Mouse (Mus musculus) heart, embryonic 12.5 days (tissue): ENCODE data around the gene Gpx5. TPM values are rescaled to one million over a fixed set of nuclear protein-coding genes. Genes with fewer than 3 reads are reported as not detected.
"Not testable (repeated sequence)": the region's sequence is repeated elsewhere in the genome, so short reads cannot be mapped to it uniquely, and the experiment has no call there.

Experiments
- ATAC-seq: fragments of 200-750 bp; cut with Nextera tagmentation; 2 replicates; pipeline ENCODE4 v1.8.0; 2017; ENCODE audit warnings: moderate TSS enrichment, moderate library complexity; ENCODE audit not compliant: insufficient number of reproducible peaks, low FRiP score
- H3K27ac ChIP-seq: fragments of 300-500 bp; sonication (generic); 2 replicates; pipeline ENCODE4 v1.5.1; 2016; ENCODE audit warnings: mild to moderate bottlenecking, moderate library complexity; ENCODE audit not compliant: poor library complexity, severe bottlenecking
- H3K27me3 ChIP-seq: fragments of 300-500 bp; sonication (generic); replicated peaks from 2 replicates; pipeline ENCODE4 v1.6.1; 2016; ENCODE audit warnings: mild to moderate bottlenecking, moderate library complexity
- H3K36me3 ChIP-seq: fragments of 300-500 bp; sonication (generic); 2 replicates; pipeline ENCODE4 v1.6.1; 2016; ENCODE audit warnings: mild to moderate bottlenecking, moderate library complexity
- H3K4me1 ChIP-seq: fragments of 300-500 bp; sonication (generic); replicated peaks from 2 replicates; pipeline ENCODE4 v1.6.1; 2016; ENCODE audit warnings: mild to moderate bottlenecking
- H3K4me2 ChIP-seq: fragments of 300-500 bp; sonication (generic); 2 replicates; pipeline ENCODE4 v1.6.1; 2016; ENCODE audit warnings: mild to moderate bottlenecking, moderate library complexity
- H3K4me3 ChIP-seq: fragments of 300-500 bp; sonication (generic); 2 replicates; pipeline ENCODE4 v1.5.1; 2016; ENCODE audit warnings: mild to moderate bottlenecking
- H3K9ac ChIP-seq: fragments of 300-500 bp; sonication (generic); 2 replicates; pipeline ENCODE4 v1.6.1; 2016; ENCODE audit warnings: mild to moderate bottlenecking, moderate library complexity
- H3K9me3 ChIP-seq: fragments of 300-500 bp; sonication (generic); replicated peaks from 2 replicates; pipeline ENCODE4 v1.6.1; 2016; ENCODE audit warnings: mild to moderate bottlenecking, moderate library complexity
- WGBS: fragments of 180-500 bp; shearing (Covaris S2); methylation state at CpG from one replicate; pipeline ENCODE4 v1.1.7; 2016; 5-methylcytosine and 5-hydroxymethylcytosine counted together
- polyA plus RNA-seq: library from polyadenylated mRNA; unstranded; fragments of >200 nt; fragmentation: Nextera tagmentation; extraction: Ambion mirVana; gene quantifications from 2 replicates; pipeline ENCODE4 v1.2.1, GENCODE M21; 2016

Gene Gpx5
- polyA plus RNA-seq, 1 experiment from 2014 or later: not detected

- no peak overlapping the region for H3K4me3 ChIP-seq
- WGBS: 33% methylated on average over 9 of the region's 9 CpGs
Measured at GRCm38 (mm10) chr13:21250074-21250681, 42.4 kb downstream of the Gpx5 start.

GRCm38 (mm10) chr13:21249022-21249421, 43.5 kb downstream of the Gpx5 start:
- no peaks in the 10 kb centered on the region for H3K4me1 ChIP-seq
- ATAC-seq: no peak
- no peak overlapping the region for H3K27ac ChIP-seq
- no peaks in the 10 kb centered on the region for H3K9me3 ChIP-seq
- 23% methylated on average over 4 of the region's 4 CpGs for WGBS
- H3K4me3 ChIP-seq: no peak overlapping the region
- H3K27me3 ChIP-seq: peaks cover 4% of the 10 kb centered on the region; the same call in 1 of the 2 replicates
- no peak overlapping the region for H3K4me2 ChIP-seq
- H3K36me3 ChIP-seq: no peaks in the 10 kb centered on the region
- H3K9ac ChIP-seq: no peak overlapping the region

More at GRCm38 (mm10) chr13:21250074-21250681, 42.4 kb downstream of the Gpx5 start:
- Histone ChIP-seq H3K9ac (no peak overlapping the region), H3K36me3 (no peaks in the 10 kb centered on the region), H3K27me3 (peaks cover 4% of the 10 kb centered on the region), H3K27ac (no peak overlapping the region), H3K4me1 (no peaks in the 10 kb centered on the region), H3K4me2 (no peak overlapping the region), H3K9me3 (no peaks in the 10 kb centered on the region)
- ATAC-seq: no peak

GRCm38 (mm10) chr13:21246276-21246675, 46.3 kb downstream of the Gpx5 start:
- ATAC-seq: no peak
- 77% methylated on average over 2 of the region's 2 CpGs for WGBS

DNA sequence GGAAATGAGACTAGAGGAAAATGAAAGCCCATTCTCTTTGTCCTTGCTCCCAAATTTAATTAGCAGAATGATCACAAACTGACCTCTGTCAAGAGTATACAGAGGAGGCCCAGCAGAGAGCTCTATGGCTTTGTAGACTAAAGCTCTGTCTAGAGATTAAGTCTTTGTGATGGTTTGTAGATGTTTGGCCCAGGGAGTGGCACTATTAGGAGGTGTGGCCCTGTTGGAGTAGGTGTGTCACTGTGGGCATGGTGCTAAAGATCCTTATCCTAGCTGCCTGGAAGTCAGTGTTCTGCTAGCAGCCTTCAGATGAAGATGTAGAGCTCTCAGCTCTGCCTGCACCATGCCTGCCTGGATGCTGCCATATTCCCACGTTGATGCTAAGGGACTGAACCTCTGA, 47.6 kb downstream of the Gpx5 start:
- not testable (repeated sequence) for H3K4me2 ChIP-seq, H3K27ac ChIP-seq, H3K9me3 ChIP-seq, H3K27me3 ChIP-seq, H3K9ac ChIP-seq, ATAC-seq, H3K36me3 ChIP-seq, H3K4me3 ChIP-seq
- peaks cover 12% of the 10 kb centered on the region; the same call in 1 of the 2 replicates for H3K4me1 ChIP-seq
- 37% methylated on average over 1 of the region's 1 CpGs for WGBS

More at GRCm38 (mm10) chr13:21246276-21246675, 46.3 kb downstream of the Gpx5 start:
- no peak overlapping the region for H3K4me2 ChIP-seq
- no peak overlapping the region for H3K27ac ChIP-seq
- H3K27me3 ChIP-seq: peaks cover 6% of the 10 kb centered on the region; the same call in 1 of the 2 replicates
- no peak overlapping the region for H3K4me3 ChIP-seq
- H3K4me1 ChIP-seq: peaks cover 12% of the 10 kb centered on the region; the same call in 1 of the 2 replicates
- H3K9me3 ChIP-seq: no peaks in the 10 kb centered on the region
- no peaks in the 10 kb centered on the region for H3K36me3 ChIP-seq
- no peak overlapping the region for H3K9ac ChIP-seq

DNA sequence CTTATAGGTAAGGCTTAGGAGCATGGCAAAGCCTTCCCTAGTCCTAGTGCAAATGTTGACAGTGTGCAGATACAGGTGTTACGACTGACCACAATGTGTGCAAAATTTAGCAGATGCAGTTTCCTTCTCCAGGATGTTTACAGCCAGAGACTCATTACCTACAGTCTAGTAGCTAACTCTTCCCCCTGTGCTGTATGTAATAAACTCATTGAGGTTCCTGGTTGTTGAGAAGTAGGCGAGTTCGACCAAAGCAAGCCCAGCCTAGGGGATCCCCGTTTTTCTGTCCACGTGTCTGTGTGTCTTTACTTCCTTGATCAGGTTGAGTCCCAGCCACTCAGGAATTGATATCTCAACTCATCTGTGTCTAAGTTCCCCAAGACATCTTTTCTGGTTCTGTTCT, 48.4 kb downstream of the Gpx5 start:
- H3K4me1 ChIP-seq: peaks cover 12% of the 10 kb centered on the region; the same call in 1 of the 2 replicates
- ATAC-seq: no peak
- H3K4me3 ChIP-seq: no peak overlapping the region
- no peak overlapping the region for H3K4me2 ChIP-seq
- 76% methylated on average over 5 of the region's 5 CpGs for WGBS
- H3K9me3 ChIP-seq: no peaks in the 10 kb centered on the region
- H3K27me3 ChIP-seq: peaks cover 6% of the 10 kb centered on the region; the same call in 1 of the 2 replicates
- H3K36me3 ChIP-seq: no peaks in the 10 kb centered on the region
- no peak overlapping the region for H3K9ac ChIP-seq
- no peak overlapping the region for H3K27ac ChIP-seq

DNA sequence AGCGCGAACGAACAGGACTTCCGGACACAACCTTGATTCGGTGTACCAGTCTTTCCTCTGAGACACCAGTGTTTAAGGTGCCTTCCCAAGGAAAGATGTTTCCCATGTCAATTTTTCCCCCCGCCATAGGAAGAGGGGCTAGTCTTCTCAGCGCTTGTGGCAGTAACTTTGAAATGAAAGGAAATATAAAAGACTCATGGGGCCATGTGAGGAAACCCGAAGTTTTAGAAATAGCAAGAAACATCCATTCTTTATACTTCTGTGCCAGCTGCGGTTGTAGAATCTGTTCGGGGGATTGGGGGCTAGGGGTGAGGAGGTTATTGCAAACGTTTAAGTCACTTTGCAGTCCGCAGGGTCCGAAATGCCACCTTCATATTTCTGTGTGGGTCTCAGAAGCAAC, 49.3 kb downstream of the Gpx5 start:
- Histone ChIP-seq H3K27ac (no peak overlapping the region), H3K9me3 (0 out of 2 replicates have a peak, but pooled peaks cover 4% of the 10 kb centered on the region), H3K4me1 (peaks cover 12% of the 10 kb centered on the region; the same call in 1 of the 2 replicates), H3K27me3 (peaks cover 6% of the 10 kb centered on the region; the same call in 1 of the 2 replicates), H3K4me3 (peak overlapping the region; percentile 48), H3K9ac (peak overlapping the region; percentile 56; the same call in 1 of the 2 replicates), H3K36me3 (no peaks in the 10 kb centered on the region), H3K4me2 (peak overlapping the region; percentile 77)
- no peak for ATAC-seq
- WGBS: 15% methylated on average over 13 of the region's 13 CpGs

GRCm38 (mm10) chr13:21242408-21243125, 50.0 kb downstream of the Gpx5 start:
- H3K4me2 ChIP-seq: peak overlapping the region; percentile 77
- H3K4me1 ChIP-seq: peaks cover 12% of the 10 kb centered on the region; the same call in 1 of the 2 replicates
- H3K36me3 ChIP-seq: no peaks in the 10 kb centered on the region
- no peak overlapping the region for H3K27ac ChIP-seq
- H3K9ac ChIP-seq: peak overlapping the region; percentile 56; the same call in 1 of the 2 replicates
- peaks cover 6% of the 10 kb centered on the region; the same call in 1 of the 2 replicates for H3K27me3 ChIP-seq
- H3K4me3 ChIP-seq: peak overlapping the region; percentile 48
- H3K9me3 ChIP-seq: 0 out of 2 replicates have a peak, but pooled peaks cover 4% of the 10 kb centered on the region
- WGBS: 5% methylated on average over 16 of the region's 16 CpGs
- no peak for ATAC-seq

- Histone ChIP-seq H3K36me3 (no peaks in the 10 kb centered on the region), H3K4me2 (no peak overlapping the region), H3K4me1 (peaks cover 12% of the 10 kb centered on the region; the same call in 1 of the 2 replicates), H3K9ac (no peak overlapping the region), H3K4me3 (no peak overlapping the region), H3K9me3 (0 out of 2 replicates have a peak, but pooled peaks cover 4% of the 10 kb centered on the region), H3K27ac (no peak overlapping the region), H3K27me3 (peaks cover 6% of the 10 kb centered on the region; the same call in 1 of the 2 replicates)
- 16% methylated on average over 7 of the region's 7 CpGs for WGBS
- no peak for ATAC-seq
Measured at GRCm38 (mm10) chr13:21240788-21241187, 51.7 kb downstream of the Gpx5 start.

GRCm38 (mm10) chr13:21237161-21237560, 55.4 kb downstream of the Gpx5 start:
- no peak overlapping the region for H3K27ac ChIP-seq
- H3K27me3 ChIP-seq: no peaks in the 10 kb centered on the region
- no peaks in the 10 kb centered on the region for H3K36me3 ChIP-seq
- WGBS: 54% methylated on average over 6 of the region's 6 CpGs
- H3K9ac ChIP-seq: no peak overlapping the region
- H3K4me3 ChIP-seq: no peak overlapping the region
- no peak overlapping the region for H3K4me2 ChIP-seq
- 0 out of 2 replicates have a peak, but pooled peaks cover 4% of the 10 kb centered on the region for H3K9me3 ChIP-seq
- H3K4me1 ChIP-seq: no peaks in the 10 kb centered on the region
- ATAC-seq: no peak

GRCm38 (mm10) chr13:21236714-21237113, 55.8 kb downstream of the Gpx5 start:
- H3K27ac ChIP-seq: no peak overlapping the region
- H3K9me3 ChIP-seq: 0 out of 2 replicates have a peak, but pooled peaks cover 4% of the 10 kb centered on the region
- H3K4me3 ChIP-seq: no peak overlapping the region
- ATAC-seq: no peak
- H3K9ac ChIP-seq: no peak overlapping the region
- no peak overlapping the region for H3K4me2 ChIP-seq
- no peaks in the 10 kb centered on the region for H3K4me1 ChIP-seq
- 49% methylated on average over 2 of the region's 2 CpGs for WGBS
- H3K36me3 ChIP-seq: no peaks in the 10 kb centered on the region
- no peaks in the 10 kb centered on the region for H3K27me3 ChIP-seq
